Mouse (Mus musculus): ENCODE measurements around the gene Ranbp1. TPM values are rescaled to one million over a fixed set of nuclear protein-coding genes. Genes with fewer than 3 reads are reported as not detected.

The Ranbp1 gene
- polyA plus RNA-seq, 1 experiment = 296 TPM

DNA sequence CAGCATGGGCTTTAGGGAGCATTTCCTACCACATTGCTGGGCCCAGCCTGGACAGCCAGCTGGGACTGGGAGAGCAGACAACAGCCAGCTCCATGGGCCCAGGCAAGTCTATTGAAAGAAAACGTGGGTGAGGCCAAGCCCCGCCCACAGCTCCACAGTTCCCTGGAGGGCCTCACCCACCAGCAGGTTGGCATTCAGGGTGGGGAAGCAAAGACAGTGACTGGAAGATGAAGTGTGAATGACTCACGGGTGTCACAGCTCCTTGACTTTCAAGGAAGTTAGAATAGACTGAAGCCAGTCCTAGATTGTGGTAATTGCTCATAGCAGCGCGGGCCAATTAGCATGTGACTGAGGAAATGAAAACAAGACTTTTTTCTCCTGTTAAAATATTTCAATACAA is 53.5 kb downstream of the Ranbp1 start:
- Histone ChIP-seq H3K27ac (ENCODE audit: insufficient read depth, low read length) (no peak overlapping the region), H3K4me1 (ENCODE audit: control insufficient read depth, insufficient read depth, low read length) (0 out of 2 replicates have a peak, but pooled peaks cover 5% of the 10 kb centered on the region), H3K4me3 (ENCODE audit: insufficient read depth, low read length) (no peak overlapping the region)
- TF ChIP-seq CTCF (IDR thresholded peaks at IDR 0.05; ENCODE audit: borderline replicate concordance, insufficient read depth, low read length) = no peak
- TF ChIP-seq POLR2A (IDR thresholded peaks at IDR 0.05; ENCODE audit: low read depth, low read length) = no peak

DNA sequence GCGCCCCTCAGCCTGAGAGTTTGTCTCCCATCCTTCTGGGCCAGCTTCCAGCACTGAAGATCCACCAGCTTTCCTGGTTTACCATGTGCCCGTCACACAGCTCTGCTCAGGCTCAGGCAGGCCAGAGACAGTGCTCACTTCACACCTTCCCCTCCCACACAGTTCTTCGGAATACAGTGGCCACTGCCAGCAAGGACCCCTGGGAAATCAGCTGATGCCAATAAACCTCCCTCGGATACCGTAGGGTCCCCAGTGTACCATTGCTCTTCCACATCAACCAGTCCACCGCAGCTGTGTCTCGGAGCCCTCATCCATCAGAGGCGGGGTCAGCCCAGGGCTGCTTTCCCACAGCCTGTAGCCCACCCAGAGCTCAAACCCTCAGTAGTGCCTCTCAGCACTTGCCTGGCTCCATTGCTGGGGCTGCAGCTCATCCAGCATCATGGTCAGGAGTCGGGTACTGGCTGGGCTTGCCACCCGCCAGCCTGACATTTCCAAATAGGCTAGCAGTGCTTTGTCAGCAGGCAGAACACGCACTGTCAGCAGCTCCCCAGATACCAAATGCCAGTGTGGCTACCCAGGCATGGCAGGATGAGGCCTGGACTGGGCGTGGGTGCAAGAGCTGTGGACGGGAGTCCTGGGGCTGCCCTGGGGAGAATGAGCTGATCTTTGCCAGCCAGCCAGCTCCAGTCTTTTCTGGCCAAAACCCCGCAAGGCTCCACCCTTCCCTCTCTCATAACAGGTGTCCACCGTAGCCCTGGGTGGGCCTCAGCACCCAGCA is 54.1 kb downstream of the Ranbp1 start:
- H3K4me3 ChIP-seq (ENCODE audit: insufficient read depth, low read length) = no peak overlapping the region
- TF ChIP-seq CTCF (IDR thresholded peaks at IDR 0.05; ENCODE audit: borderline replicate concordance, insufficient read depth, low read length) = no peak
- no peak for TF ChIP-seq POLR2A (IDR thresholded peaks at IDR 0.05; ENCODE audit: low read depth, low read length)
- 0 out of 2 replicates have a peak, but pooled peaks cover 5% of the 10 kb centered on the region for H3K4me1 ChIP-seq (ENCODE audit: control insufficient read depth, insufficient read depth, low read length)
- no peak overlapping the region for H3K27ac ChIP-seq (ENCODE audit: insufficient read depth, low read length)

- Histone ChIP-seq H3K4me1 (ENCODE audit: control insufficient read depth, insufficient read depth, low read length) (0 out of 2 replicates have a peak, but pooled peaks cover 5% of the 10 kb centered on the region), H3K4me3 (ENCODE audit: insufficient read depth, low read length) (no peak overlapping the region), H3K27ac (ENCODE audit: insufficient read depth, low read length) (no peak overlapping the region)
- TF ChIP-seq CTCF (IDR thresholded peaks at IDR 0.05; ENCODE audit: borderline replicate concordance, insufficient read depth, low read length) (no peak), POLR2A (IDR thresholded peaks at IDR 0.05; ENCODE audit: low read depth, low read length) (no peak)
Observed at GRCm38 (mm10) chr16:18191006-18191405, 57.5 kb downstream of the Ranbp1 start.

Other genes starting within 250 kb of the Ranbp1 start
- gene Dgcr6, start 195.9 kb downstream of the Ranbp1 start, polyA plus RNA-seq (2011; ENCODE audit: insufficient read length, low read depth, missing spikeins) = 26.1 and 34.5 TPM in 2 replicates
- 0.70 and 0.80 TPM in 2 replicates for gene Prodh, start 158.5 kb downstream of the Ranbp1 start, polyA plus RNA-seq (2011; ENCODE audit: insufficient read length, low read depth, missing spikeins)
- gene Rtn4r, start 121.1 kb downstream of the Ranbp1 start, polyA plus RNA-seq (2011; ENCODE audit: insufficient read length, low read depth, missing spikeins) = 1.2 and 1.4 TPM in 2 replicates
- not detected in 2 replicates for gene Ccdc188, start 30.9 kb downstream of the Ranbp1 start, polyA plus RNA-seq (2011; ENCODE audit: insufficient read length, low read depth, missing spikeins)
- gene Zdhhc8, start 13.6 kb downstream of the Ranbp1 start, polyA plus RNA-seq (2011; ENCODE audit: insufficient read length, low read depth, missing spikeins) = 28.7 and 29.5 TPM in 2 replicates
- 43.3 and 58.9 TPM in 2 replicates for gene Trmt2a, start 53 bp downstream of the Ranbp1 start, polyA plus RNA-seq (2011; ENCODE audit: insufficient read length, low read depth, missing spikeins)
- gene Gm49776, start 9.6 kb upstream of the Ranbp1 start, polyA plus RNA-seq (2011; ENCODE audit: insufficient read length, low read depth, missing spikeins) = not detected in 2 replicates
- gene Dgcr8, start 40.5 kb upstream of the Ranbp1 start, polyA plus RNA-seq (2011; ENCODE audit: insufficient read length, low read depth, missing spikeins) = 47.4 and 50.6 TPM in 2 replicates
- gene Tango2, start 99.4 kb upstream of the Ranbp1 start, polyA plus RNA-seq (2011; ENCODE audit: insufficient read length, low read depth, missing spikeins) = 27.1 and 32.7 TPM in 2 replicates
- gene Arvcf, start 99.5 kb upstream of the Ranbp1 start, polyA plus RNA-seq (2011; ENCODE audit: insufficient read length, low read depth, missing spikeins) = 6.7 and 8.1 TPM in 2 replicates
- 4.6 and 7.5 TPM in 2 replicates for gene Txnrd2, start 177.7 kb upstream of the Ranbp1 start, polyA plus RNA-seq (2011; ENCODE audit: insufficient read length, low read depth, missing spikeins)
- 89.2 and 96.0 TPM in 2 replicates for gene Comt, start 178.1 kb upstream of the Ranbp1 start, polyA plus RNA-seq (2011; ENCODE audit: insufficient read length, low read depth, missing spikeins)
- gene Gnb1l, start 250.0 kb upstream of the Ranbp1 start, polyA plus RNA-seq (2011; ENCODE audit: insufficient read length, low read depth, missing spikeins) = 3.8 and 5.5 TPM in 2 replicates

Measured in embryonic fibroblast, embryonic 13.5 days (primary cell).